Mouse (Mus musculus) thymus, adult 2 months (tissue): ENCODE measurements at regions not wholly inside any gene's neighbourhood (a gene's known extent, or its start where the extent isn't known, plus 50 kb on each side); places are given as distances from the start of the nearest gene placed in this dataset.

Experiments
- CTCF ChIP-seq: fragments of 200-500 bp; IDR thresholded peaks from 2 replicates; pipeline ENCODE4 v1.5.1; 2012; ENCODE audit warnings: mild to moderate bottlenecking, control low read depth, low read length, moderate library complexity, borderline replicate concordance; ENCODE audit not compliant: control insufficient read depth, poor library complexity, insufficient read depth; ENCODE audit errors: extremely low read depth
- POLR2A ChIP-seq: fragments of 200-500 bp; IDR thresholded peaks from 2 replicates; pipeline ENCODE4 v1.6.1; 2012; ENCODE audit warnings: mild to moderate bottlenecking, low read length, control low read depth, moderate library complexity; ENCODE audit not compliant: control insufficient read depth, poor library complexity, insufficient read depth; ENCODE audit errors: extremely low read depth

DNA sequence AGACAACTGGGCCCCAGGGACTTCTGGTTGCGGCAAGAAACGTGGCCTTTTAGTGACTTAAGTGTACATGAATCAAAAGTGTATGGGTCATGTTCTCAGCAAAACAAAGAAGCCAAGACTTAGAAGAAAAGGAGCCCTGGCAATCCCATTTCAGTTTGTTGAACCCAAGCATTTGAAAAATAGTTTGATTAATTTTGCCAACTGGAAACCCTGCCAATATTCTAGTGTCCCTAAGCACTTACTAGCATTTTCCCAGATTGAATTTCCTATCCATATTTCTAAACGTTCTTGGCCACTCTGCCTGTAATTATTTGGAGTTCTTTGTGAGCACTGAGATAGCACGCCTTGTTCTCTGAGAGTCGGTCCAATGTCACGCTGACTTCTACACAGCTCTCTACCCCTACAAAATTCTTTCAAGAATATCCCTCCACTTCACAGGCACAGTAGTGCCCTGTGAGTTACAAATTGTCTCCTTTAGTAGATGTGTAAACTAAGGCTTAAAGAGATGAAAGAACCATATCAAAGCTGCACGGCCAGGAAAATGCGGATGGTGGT, 257.0 kb downstream of the Qk start:
- no peak for TF ChIP-seq CTCF
- no peak for TF ChIP-seq POLR2A
